Mouse (Mus musculus) cerebellum, adult 11-12 months (tissue): ENCODE measurements around the gene Dtx2.

Experiments
- DNase-seq: peaks from one replicate; pipeline ENCODE4 v3.0.0; 2022

Dtx2 gene

DNA sequence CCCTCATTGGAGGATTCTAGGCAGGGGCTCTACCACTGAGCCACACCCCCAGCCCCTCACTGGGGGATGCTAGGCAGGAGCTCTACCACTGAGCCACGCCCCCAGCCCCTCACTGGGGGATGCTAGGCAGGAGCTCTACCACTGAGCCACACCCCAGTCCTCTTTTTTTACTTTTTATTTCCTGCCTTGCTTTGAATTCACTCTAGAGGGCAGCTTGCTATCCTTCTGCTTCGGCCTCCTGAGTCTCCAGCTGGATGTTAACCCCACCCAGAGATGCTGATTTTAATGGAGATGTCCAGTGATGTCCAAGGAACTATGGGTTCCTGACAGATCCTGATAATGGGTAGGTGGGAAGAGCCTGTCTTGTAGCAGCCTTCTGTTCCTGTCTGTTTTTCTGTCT, 74.8 kb downstream of the Dtx2 start:
- DNase-seq, result no peak

DNA sequence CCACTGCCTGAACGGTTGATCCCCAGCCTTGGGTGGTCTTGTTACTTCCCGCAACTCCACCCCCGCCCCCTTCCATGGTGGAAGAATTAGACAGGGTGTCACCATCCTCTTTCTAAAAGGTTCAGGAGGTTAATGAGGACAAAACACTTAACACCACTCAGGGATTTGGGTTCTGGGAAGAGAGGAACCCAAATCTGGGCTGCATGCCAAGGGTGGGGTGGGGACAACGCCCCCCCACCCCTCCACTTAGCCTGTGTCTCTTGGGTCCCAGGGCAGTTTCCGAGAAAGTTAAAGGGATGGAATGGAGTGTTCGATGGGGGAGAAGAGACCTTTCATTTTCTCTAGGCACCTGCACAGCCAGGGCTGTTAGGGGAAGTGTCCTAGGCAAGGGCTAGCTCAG, 78.5 kb downstream of the Dtx2 start:
- DNase-seq, result no peak

DNA sequence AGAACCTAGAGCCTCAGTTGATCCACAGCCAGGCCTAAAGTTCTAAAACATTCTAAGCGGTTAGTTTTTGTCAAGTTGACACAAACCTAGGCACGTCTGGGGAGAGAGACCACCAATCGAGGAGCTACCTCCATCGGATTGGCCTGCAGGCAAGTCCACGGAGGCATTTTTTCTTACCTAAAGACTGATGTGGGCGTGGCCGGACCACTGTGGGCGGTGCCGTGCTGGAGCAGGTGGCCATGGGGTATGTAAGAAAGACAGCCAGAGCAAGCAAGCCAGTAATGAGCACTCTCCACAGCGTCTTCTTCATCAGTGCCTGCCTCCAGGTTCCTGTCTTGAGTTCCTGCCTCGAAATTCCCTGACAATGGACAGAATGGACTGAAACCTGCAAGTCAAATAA, 78.9 kb downstream of the Dtx2 start:
- DNase-seq, result no peak

DNA sequence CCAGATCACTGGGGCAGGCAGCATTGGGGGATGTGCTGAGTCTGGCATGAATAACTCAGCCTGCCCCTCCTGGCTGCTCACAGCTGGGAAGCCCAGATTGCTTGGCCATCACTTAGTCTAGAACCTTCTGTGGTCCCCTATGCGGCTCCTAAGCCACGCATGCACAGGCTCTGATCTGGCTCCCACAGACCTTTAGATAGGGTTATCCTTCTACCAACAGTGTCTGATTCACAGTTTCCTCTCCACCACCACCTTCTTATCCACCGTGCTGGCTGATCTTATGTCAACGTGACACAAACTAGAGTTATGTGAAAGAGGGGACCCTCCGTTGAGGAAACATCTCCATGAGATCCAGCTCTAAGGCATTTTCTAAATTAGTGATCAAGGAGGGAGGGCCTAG, 80.5 kb downstream of the Dtx2 start:
- DNase-seq, result no peak

DNA sequence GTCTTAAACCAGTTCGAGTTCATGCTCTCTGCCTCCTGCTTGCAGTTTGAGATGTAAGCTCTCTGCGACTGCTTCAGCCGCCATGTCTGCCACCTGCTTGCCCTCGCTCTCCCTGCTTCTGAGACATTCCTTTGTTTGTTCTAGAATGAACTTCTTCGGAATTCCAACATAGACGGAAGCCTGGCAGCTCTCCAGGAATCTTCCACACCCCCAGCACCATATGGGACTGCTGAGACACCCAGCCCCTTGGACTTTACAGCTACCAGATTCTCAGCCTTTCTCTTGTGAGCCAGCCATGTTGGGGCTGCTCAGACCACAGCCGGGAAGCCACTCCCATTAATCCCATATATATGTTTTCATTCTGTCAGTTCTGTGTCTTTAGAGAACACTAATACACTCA, 81.7 kb downstream of the Dtx2 start:
- DNase-seq, result no peak

DNA sequence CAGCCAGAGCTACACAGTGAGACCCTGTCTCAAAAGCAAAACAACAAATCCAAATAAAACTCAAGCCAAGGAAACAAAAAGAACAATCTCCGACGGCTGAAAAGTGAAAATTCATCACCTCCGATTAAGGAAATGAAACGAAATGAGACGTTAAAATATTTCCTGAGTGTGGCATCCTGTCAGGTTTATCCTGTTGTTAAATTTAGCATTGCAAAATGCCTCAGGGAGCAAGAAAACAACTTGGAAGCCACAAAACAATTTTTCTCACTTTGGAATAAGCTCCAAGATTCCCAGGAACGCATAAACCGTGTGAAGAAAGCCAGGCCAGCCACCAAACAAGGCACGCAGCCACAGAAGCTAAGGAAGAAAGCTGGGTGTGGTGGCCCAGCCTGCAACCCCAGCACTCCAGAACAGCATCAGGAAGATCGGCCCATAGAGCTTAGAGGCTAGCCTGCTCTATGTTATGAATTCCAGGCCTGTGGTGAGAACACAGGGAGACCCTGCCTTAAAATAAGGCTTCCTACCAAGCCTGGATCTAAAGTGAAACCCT, 82.5 kb downstream of the Dtx2 start:
- DNase-seq, result no peak

DNA sequence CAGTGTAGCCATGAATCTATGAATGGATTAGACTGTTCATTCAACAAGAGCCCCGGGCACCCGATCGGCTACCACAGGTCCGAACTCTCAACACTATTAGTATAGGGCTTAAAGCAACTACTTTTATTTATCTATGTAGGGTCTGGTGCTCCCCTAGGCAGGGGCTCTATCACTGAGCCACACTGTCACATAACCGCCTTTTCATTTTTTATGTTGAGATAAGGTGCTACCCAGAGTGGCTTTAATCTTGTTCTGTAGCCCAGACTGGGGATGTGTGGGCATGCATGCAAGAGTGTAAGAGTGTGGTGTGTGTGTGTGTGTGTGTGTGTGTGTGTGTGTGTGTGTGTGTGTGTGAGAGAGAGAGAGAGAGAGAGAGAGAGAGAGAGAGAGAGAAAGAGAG, 83.5 kb downstream of the Dtx2 start:
- no peak for DNase-seq

DNA sequence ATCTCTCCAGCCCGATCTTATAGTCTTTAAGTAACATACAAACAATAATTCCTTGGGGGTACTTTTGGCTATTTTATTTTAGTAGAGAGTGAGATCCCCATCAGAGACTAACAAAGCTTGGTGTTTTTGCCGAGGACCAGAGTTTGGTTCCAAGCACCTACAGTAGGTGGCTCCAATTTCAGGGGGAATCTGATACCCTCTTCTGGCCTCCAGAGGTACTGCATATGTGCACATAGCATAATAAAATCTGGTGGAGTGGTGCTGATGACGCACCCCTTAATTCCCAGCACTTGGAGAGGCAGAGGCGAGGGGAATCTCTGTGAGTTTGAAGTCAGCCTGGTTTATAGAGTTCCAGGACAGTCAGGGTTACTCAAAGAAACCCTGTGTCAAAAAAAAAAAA, 87.7 kb downstream of the Dtx2 start:
- no peak for DNase-seq
